Mouse (Mus musculus) splenic B cell, adult 2 months (primary cell): Measurements from ENCODE around the gene Gm20509.

Experiments
- DNase-seq: peaks from one replicate; pipeline ENCODE4 v3.0.0-alpha.2; 2011; ENCODE audit warnings: low read depth, low spot score
- H3K27me3 ChIP-seq: 2 replicates; pipeline ENCODE4 v1.6.1; 2012; ENCODE audit warnings: mild to moderate bottlenecking, low read length, moderate library complexity, mixed read lengths; ENCODE audit not compliant: control insufficient read depth, poor library complexity, insufficient read depth, severe bottlenecking
- H3K36me3 ChIP-seq: 2 replicates; pipeline ENCODE4 v1.6.1; 2012; ENCODE audit warnings: mild to moderate bottlenecking, low read length, moderate library complexity, mixed read lengths; ENCODE audit not compliant: control insufficient read depth, poor library complexity, insufficient read depth, severe bottlenecking

Gm20509 gene

GRCm38 (mm10) chr9:73085845-73086244 is 16.4 kb upstream of the Gm20509 start:
- H3K36me3 ChIP-seq, result no peaks in the 10 kb centered on the region
- DNase-seq, result no peak
- no peaks in the 10 kb centered on the region; the same call in 1 of the 2 replicates for H3K27me3 ChIP-seq

- Histone ChIP-seq H3K27me3 (no peaks in the 10 kb centered on the region), H3K36me3 (no peaks in the 10 kb centered on the region)
- DNase-seq, result no peak
Measured at GRCm38 (mm10) chr9:73087121-73087520, 15.1 kb upstream of the Gm20509 start.

GRCm38 (mm10) chr9:73087581-73087980 is 14.7 kb upstream of the Gm20509 start:
- Histone ChIP-seq H3K36me3 (no peaks in the 10 kb centered on the region), H3K27me3 (no peaks in the 10 kb centered on the region)
- DNase-seq, result no peak

- peak; percentile 46 for DNase-seq
- H3K27me3 ChIP-seq, result no peaks in the 10 kb centered on the region
- no peaks in the 10 kb centered on the region for H3K36me3 ChIP-seq
Measured at GRCm38 (mm10) chr9:73089222-73089920, 12.9 kb upstream of the Gm20509 start.

GRCm38 (mm10) chr9:73090121-73090520 is 12.1 kb upstream of the Gm20509 start:
- no peaks in the 10 kb centered on the region for H3K27me3 ChIP-seq
- no peak for DNase-seq
- no peaks in the 10 kb centered on the region for H3K36me3 ChIP-seq

- DNase-seq, result peak; percentile 79
- Histone ChIP-seq H3K36me3 (no peaks in the 10 kb centered on the region), H3K27me3 (no peaks in the 10 kb centered on the region)
Measured at GRCm38 (mm10) chr9:73091747-73092146, 10.5 kb upstream of the Gm20509 start.

GRCm38 (mm10) chr9:73094580-73094979 is 7.7 kb upstream of the Gm20509 start:
- H3K36me3 ChIP-seq, result no peaks in the 10 kb centered on the region
- no peaks in the 10 kb centered on the region for H3K27me3 ChIP-seq
- no peak for DNase-seq

GRCm38 (mm10) chr9:73097898-73098297 is 4.4 kb upstream of the Gm20509 start:
- H3K27me3 ChIP-seq, result no peaks in the 10 kb centered on the region
- no peak for DNase-seq
- no peaks in the 10 kb centered on the region for H3K36me3 ChIP-seq

- H3K36me3 ChIP-seq, result no peaks in the 10 kb centered on the region
- no peaks in the 10 kb centered on the region for H3K27me3 ChIP-seq
- DNase-seq, result no peak
Measured at GRCm38 (mm10) chr9:73101536-73101935, 734 bp upstream of the Gm20509 start, which contains the start of gene Khdc3. TSS of gene Khdc3 (plus strand) at chr9:73101836.

GRCm38 (mm10) chr9:73103159-73103879 is 1.0 kb downstream of the Gm20509 start:
- DNase-seq, result no peak
- Histone ChIP-seq H3K27me3 (no peaks in the 10 kb centered on the region), H3K36me3 (no peaks in the 10 kb centered on the region)

GRCm38 (mm10) chr9:73103880-73104198 is 1.6 kb downstream of the Gm20509 start:
- no peaks in the 10 kb centered on the region for H3K36me3 ChIP-seq
- H3K27me3 ChIP-seq, result no peaks in the 10 kb centered on the region
- no peak for DNase-seq

- no peak for DNase-seq
Measured at GRCm38 (mm10) chr9:73105141-73105540, 2.9 kb downstream of the Gm20509 start.

GRCm38 (mm10) chr9:73105771-73106170 is 3.5 kb downstream of the Gm20509 start:
- Histone ChIP-seq H3K27me3 (no peaks in the 10 kb centered on the region), H3K36me3 (no peaks in the 10 kb centered on the region)
- DNase-seq, result no peak

More at GRCm38 (mm10) chr9:73105141-73105540, 2.9 kb downstream of the Gm20509 start:
- no peaks in the 10 kb centered on the region for H3K27me3 ChIP-seq
- no peaks in the 10 kb centered on the region for H3K36me3 ChIP-seq

GRCm38 (mm10) chr9:73112919-73113906 is 10.9 kb downstream of the Gm20509 start, which contains the start of gene Rsl24d1:
TSS of gene Rsl24d1 (plus strand) at chr9:73113426.
- peak; percentile 91 for DNase-seq
- H3K36me3 ChIP-seq, result no peaks in the 10 kb centered on the region; the same call in 1 of the 2 replicates
- no peaks in the 10 kb centered on the region for H3K27me3 ChIP-seq
